Mouse (Mus musculus) adrenal gland, postnatal 10 days (tissue): Measurements from ENCODE around the gene Mapkapk2. TPM values are rescaled to one million over a fixed set of nuclear protein-coding genes. Genes with fewer than 3 reads are reported as not detected.

Experiments
- DNase-seq: peaks from one replicate; pipeline ENCODE4 v3.0.0; 2021; ENCODE audit warnings: mixed read lengths
- total RNA-seq, 2 experiments: library from RNA; stranded (reverse); gene quantifications; 2 replicates each; pipeline ENCODE4 v1.2.3; 2021

Mapkapk2 gene
- total RNA-seq, 2 experiments from 2014 or later = 159 to 169 TPM

DNA sequence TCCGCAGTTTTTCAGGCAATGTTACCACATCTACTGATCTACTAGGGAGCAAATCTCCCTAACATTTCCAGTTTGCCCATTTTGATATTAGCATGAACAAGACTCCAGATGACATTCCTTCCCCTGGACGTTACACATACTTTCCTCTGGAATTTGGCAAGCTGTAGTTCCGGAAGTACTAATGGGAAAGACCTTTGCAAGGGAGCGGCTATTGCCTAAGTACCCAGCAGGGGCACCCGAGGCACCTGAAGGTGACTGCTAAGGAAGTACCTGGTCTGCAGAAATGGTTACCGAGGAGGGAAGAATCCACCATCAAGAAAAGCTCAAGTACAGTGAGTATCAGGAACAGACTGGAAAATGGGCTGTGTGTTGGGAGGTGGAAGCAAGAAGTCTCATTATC lies 14.9 kb upstream of the Mapkapk2 start:
- no peak for DNase-seq

DNA sequence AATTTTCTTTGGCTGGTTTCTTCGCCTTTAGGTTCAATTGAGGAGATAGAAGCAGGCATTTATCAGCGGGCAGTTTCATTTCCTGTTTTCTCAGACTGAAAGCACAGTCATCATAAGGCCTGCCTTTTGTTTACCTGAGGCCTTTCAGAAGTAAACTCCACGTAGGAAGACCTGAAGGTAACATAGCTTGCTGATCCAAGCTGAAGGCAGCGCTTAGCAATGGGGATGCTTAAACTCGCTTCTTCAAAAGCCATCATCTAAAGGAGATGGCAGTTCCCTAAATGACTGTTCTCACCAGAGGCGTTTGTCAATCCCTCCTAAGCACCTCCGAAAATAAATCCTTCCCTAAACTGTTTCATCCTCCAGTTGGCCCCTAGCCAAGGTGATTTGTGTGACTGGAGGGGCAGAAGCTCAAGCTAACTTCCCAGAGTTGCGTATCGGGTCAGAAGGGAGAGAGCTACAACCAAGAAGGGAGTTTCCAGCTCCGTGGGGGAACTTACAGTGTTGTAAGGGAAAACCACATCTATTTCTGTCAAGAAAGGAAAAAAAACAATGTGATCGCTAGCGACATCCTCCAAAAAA lies 13.0 kb upstream of the Mapkapk2 start:
- DNase-seq = peak; percentile 49

- DNase-seq = no peak
Observed at GRCm38 (mm10) chr1:131107575-131108308, 10.1 kb upstream of the Mapkapk2 start.

GRCm38 (mm10) chr1:131103776-131104424 lies 6.3 kb upstream of the Mapkapk2 start:
- no peak for DNase-seq

- no peak for DNase-seq
Observed at GRCm38 (mm10) chr1:131100808-131101207, 3.2 kb upstream of the Mapkapk2 start.

GRCm38 (mm10) chr1:131096803-131097699 lies 575 bp downstream of the Mapkapk2 start:
- peak; percentile 68 for DNase-seq

- DNase-seq = no peak
Observed at GRCm38 (mm10) chr1:131096132-131096695, 1.4 kb downstream of the Mapkapk2 start.

- no peak for DNase-seq
Observed at GRCm38 (mm10) chr1:131095574-131095973, 2.1 kb downstream of the Mapkapk2 start.

DNA sequence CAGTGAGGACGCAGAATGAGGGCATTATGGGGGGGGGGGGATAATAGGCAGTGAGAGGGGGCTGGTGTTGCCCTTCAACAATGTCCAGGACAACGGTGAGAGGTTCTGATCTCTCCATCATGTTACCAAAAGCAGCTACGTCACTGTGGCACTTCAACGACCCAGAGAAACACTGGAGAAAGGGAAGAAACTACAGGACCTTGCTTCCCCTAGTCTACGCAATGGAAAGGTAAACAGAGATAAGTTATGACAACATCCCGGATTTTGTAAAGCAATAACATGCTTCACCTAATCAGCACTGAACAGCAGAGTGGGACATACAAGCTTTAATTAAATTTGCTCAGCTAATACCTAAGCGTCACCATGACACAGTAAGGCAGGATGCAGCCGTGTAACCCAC lies 3.7 kb downstream of the Mapkapk2 start:
- no peak for DNase-seq

DNA sequence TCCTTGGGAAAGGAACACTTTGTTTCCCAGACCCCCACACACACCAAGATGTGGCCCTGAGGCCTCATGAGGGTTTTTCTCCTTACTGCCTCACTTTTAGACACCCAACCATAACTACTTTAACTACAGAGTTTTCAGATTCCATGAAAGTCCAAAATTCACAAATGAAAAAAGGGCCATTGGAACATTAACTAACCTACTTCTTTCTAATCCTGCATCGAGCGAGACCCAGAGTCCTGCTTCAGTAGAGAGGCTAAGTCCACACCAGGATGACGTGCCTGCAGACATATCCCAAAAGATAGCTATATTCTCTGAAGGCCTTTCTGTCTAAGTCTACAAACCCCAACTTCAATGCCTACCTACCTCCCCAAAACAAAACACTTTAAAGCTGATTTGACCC lies 4.8 kb downstream of the Mapkapk2 start:
- no peak for DNase-seq

GRCm38 (mm10) chr1:131092173-131092572 lies 5.5 kb downstream of the Mapkapk2 start:
- DNase-seq = no peak

DNA sequence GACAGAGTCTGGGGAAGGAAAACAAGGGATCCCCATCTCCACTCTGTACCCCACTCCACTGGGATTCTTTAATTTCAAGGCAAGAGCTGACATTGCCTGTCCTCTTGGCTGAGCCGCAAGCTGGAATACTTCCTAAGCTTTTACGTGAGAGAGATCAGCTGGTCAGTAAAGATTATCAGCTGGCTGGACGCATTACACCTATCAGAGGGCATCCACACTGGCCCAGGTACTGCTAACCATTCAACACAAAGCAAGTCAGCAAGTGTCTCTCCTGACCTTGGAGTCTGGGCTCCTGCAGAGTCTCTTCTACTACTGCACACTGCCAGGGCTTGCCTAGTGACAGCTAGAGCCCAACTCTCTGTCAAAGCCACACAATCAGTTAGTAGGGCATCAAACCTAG lies 6.1 kb downstream of the Mapkapk2 start:
- DNase-seq = no peak

- DNase-seq = no peak
Observed at GRCm38 (mm10) chr1:131090877-131091276, 6.7 kb downstream of the Mapkapk2 start.

DNA sequence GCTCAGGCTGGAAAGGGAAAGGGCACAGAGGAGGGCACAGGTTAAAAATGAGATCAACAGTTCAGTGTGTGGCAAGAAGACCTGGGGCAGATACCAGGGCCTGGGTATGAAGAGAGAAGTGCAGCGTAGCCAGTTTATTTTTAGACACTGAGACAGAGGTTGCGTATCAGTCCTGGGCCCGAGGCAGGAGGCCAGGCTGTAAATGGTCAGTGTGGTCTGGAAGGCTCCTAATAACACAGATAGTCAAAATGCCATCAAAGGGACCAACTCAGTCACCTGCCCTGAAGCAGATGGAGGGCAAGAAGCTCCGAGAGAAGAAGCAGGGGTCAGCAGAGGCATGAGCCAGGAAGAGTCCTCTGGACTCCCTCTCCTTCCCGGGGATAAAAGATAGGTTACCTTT lies 7.4 kb downstream of the Mapkapk2 start:
- no peak for DNase-seq

GRCm38 (mm10) chr1:131089525-131090127 lies 8.0 kb downstream of the Mapkapk2 start:
- DNase-seq = peak; percentile 59

- no peak for DNase-seq
Observed at GRCm38 (mm10) chr1:131088547-131088946, 9.1 kb downstream of the Mapkapk2 start.

DNA sequence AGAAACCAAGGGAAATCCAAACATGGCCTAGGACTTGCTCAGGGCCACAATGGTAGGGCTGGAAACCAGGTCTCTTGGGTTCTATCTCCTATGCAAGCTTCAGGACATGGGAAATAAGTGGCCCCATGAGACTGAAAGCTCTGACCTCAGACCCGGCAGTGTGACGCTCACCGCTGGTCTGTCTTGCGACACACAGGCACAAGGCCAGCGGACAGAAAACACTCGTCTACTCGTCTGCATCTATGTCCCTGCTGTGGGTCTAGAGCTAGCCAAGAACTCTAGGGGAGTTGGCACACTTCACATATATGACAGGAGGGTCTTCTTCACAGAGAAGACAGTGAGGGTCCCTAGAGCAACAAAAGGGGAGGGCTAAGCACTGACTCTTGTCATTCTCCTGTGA lies 10.7 kb downstream of the Mapkapk2 start:
- DNase-seq = peak; percentile 87

DNA sequence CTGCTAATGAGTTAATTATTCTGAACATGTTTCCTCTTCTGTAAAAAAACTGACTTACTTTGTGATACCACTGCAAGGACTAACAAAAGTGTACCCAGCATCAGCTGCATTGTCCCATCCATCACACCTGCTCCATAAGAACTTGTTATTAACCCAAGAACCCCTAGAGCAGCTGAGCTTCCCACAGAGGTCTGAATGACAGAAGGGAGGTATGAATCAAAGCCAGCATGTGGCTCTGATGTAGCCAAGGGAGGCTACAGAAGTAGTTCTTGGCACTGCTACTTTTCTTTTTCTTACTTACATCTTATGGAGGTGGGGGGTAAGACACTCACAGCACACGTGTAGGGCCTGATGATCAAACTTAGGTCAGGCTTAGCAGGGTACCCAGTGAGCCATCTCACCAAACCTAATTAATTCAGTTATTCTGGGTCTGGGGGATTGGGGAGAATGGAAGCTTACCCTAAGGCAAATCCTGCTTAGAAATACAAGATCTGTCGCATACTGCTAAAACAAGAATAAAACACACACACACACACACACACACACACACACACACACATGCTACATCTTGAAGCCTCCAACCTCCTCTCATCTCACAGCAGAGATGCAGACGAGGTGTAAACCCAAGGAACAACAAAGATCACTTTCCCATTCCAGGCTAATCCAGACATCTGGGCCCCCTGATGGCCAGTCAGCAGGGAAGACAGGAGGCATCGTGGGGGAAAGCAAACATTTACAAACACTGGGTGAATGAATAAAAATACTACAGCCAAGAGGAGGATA lies 11.5 kb downstream of the Mapkapk2 start:
- DNase-seq = no peak

DNA sequence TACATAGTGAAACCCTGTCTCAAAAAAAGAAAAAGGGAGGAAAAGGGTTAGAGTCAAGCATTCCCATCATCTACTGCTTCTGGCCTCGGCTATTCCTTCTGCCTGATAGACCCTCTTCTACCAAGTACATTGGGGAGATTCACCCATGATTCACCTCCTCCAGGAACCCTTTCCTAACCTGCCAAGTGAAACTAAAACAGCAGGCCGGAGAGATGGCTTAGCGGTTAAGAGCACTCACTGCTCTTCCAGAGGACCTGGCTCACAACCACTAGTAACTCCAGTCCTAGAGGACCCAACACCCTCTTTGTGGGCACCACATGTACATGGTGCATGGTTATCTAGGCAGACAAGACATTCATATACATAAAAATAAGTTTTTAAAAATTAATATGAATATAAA lies 12.4 kb downstream of the Mapkapk2 start:
- no peak for DNase-seq

DNA sequence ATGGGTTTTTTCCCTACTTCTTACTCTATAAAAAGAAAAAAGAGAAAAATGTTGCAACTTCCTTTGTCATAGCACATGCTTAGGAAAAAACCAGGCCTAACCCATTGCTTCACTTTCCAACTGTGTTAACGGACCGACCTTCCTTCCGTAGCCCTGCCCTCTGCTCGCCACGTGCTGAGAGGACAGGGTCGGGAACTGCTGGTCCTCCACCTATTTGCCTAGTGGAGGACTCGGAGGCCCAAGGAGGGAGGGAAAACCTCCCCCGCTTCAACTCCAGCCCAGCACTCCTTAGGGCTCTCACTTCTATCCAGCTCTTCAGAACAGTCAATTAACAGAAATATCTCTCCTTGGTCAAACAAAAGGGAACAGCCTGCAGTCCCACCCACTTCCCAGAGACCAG lies 13.3 kb downstream of the Mapkapk2 start:
- peak; percentile 73 for DNase-seq

- peak; percentile 81 for DNase-seq
Observed at GRCm38 (mm10) chr1:131083609-131084008, 14.0 kb downstream of the Mapkapk2 start.
